Mouse (Mus musculus) hindbrain, embryonic 10.5 days (tissue): Measurements from ENCODE around the gene Meiob. TPM values are rescaled to one million over a fixed set of nuclear protein-coding genes. Genes with fewer than 3 reads are reported as not detected.

Source experiments
- DNase-seq: peaks from one replicate; pipeline ENCODE4 v3.0.0-alpha.2; 2017; ENCODE audit warnings: low spot score
- H3K27ac ChIP-seq: fragments of 300-500 bp; sonication (generic); 2 replicates; pipeline ENCODE4 v1.5.1; 2016; ENCODE audit warnings: mild to moderate bottlenecking, moderate library complexity
- H3K27me3 ChIP-seq: fragments of 300-500 bp; sonication (generic); 2 replicates; pipeline ENCODE4 v1.6.1; 2016; ENCODE audit warnings: mild to moderate bottlenecking; ENCODE audit not compliant: poor library complexity, insufficient read depth, severe bottlenecking
- H3K36me3 ChIP-seq: fragments of 300-500 bp; sonication (generic); 2 replicates; pipeline ENCODE4 v1.6.1; 2016; ENCODE audit warnings: mild to moderate bottlenecking, moderate library complexity
- H3K4me1 ChIP-seq: fragments of 300-500 bp; sonication (generic); replicated peaks from 2 replicates; pipeline ENCODE4 v1.6.1; 2016; ENCODE audit warnings: mild to moderate bottlenecking
- H3K4me3 ChIP-seq: fragments of 300-500 bp; sonication (generic); 2 replicates; pipeline ENCODE4 v1.5.1; 2016; ENCODE audit warnings: mild to moderate bottlenecking, moderate library complexity
- H3K9me3 ChIP-seq: fragments of 300-500 bp; sonication (generic); 2 replicates; pipeline ENCODE4 v1.6.1; 2016; ENCODE audit warnings: mild to moderate bottlenecking, moderate library complexity
- WGBS: fragments of 180-500 bp; shearing (Covaris S2); methylation state at CpG from one replicate; pipeline ENCODE4 v1.1.7; 2016; 5-methylcytosine and 5-hydroxymethylcytosine counted together
- polyA plus RNA-seq: library from polyadenylated mRNA; unstranded; fragments of >200 nt; fragmentation: Nextera tagmentation; extraction: Ambion mirVana; gene quantifications from 2 replicates; pipeline ENCODE4 v1.2.1, GENCODE M21; 2016

Gene Meiob
- polyA plus RNA-seq: 0.10 TPM in 1 of 2 replicates, not detected in the other

- peak within 1 kb of the TSS; percentile 78 for H3K27ac ChIP-seq
- H3K36me3 ChIP-seq: no peaks in the 10 kb centered on the region
- H3K9me3 ChIP-seq: no peaks in the 10 kb centered on the region
- peak; percentile 83 for DNase-seq
- H3K4me3 ChIP-seq: peak within 1 kb of the TSS; percentile 80
- WGBS: under 1% methylated on average over 71 of the region's 71 CpGs
- H3K4me1 ChIP-seq: peaks cover 13% of the 10 kb centered on the region
- H3K27me3 ChIP-seq: peaks cover 53% of the 10 kb centered on the region
Measured at GRCm38 (mm10) chr17:24803952-24804951, at the start of gene Meiob. Gene Meiob, plus strand, starts transcription at chr17:24804289.

- DNase-seq: no peak
- WGBS: 94% methylated on average over 1 of the region's 1 CpGs
- Histone ChIP-seq H3K4me3 (no peak overlapping the region), H3K36me3 (no peaks in the 10 kb centered on the region), H3K9me3 (no peaks in the 10 kb centered on the region), H3K4me1 (peaks cover 16% of the 10 kb centered on the region), H3K27ac (no peak overlapping the region), H3K27me3 (peaks cover 68% of the 10 kb centered on the region)
Measured at GRCm38 (mm10) chr17:24757394-24757793, 46.7 kb upstream of the Meiob start.

DNA sequence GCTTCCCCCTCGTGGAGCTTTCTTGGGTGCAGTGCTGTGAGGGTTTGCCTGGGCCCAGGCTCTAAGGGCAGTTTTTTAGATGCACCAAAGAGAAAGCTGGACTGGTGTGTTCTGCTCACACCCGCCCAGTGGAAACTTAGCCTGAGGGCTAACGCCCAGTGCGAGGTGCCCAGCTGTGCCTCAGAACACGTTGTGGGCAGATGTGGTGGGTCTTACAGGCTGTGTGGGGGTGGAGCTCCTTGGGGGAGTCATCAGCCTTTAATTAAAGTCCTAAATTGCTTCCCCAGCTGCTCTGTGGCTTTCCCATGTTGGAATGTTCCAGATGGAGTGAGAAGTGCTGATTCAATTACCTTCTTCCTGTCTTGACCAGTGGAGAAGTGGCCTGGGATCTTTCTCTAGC lies 43.0 kb upstream of the Meiob start:
- WGBS: 52% methylated on average over 5 of the region's 5 CpGs
- H3K27ac ChIP-seq: no peak overlapping the region
- H3K27me3 ChIP-seq: peaks cover 31% of the 10 kb centered on the region
- H3K4me3 ChIP-seq: no peak overlapping the region
- DNase-seq: no peak
- no peaks in the 10 kb centered on the region for H3K9me3 ChIP-seq
- peaks cover 11% of the 10 kb centered on the region for H3K4me1 ChIP-seq
- H3K36me3 ChIP-seq: no peaks in the 10 kb centered on the region

DNA sequence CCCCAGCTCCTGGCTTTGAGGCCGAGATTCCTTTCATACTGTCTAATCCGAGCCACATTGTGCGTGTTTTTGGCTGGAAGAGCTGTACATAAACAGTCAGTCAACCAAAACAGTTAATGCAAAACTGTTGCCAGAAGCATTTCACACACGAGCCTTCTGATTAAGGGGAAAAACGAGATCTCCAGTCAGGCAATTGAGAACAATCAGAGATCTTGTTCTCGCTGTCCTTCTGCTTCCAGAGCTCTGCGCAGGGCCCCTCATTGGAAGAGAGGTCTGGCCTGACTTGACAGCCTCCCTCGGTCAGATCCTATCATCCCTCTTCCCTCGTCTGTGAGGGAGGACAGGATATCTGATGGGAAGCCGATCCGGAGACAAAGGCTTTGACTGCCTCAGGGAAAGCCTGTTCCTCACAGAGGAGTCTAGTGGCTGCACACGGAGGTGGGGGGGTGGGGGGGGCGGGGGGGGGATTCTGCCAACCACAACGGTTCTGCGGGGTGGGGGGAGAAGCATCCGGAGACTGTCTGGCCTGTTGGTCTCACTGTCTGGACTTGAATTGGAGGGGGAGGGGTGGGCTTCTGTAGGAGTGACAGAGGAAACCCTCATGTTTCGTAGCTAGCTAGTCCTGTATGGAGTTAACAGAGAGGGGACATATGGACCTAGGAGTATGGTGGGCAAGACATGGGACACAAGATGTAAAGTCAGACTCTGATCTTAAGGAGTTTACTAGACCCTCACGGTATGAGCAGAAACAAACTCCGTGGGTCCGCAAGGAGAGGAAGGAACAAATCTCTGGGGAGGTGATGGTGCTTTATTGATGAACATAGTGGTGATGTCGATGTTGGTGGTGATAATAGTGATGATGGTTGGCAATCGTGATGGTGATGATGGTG lies 38.8 kb upstream of the Meiob start:
- H3K36me3 ChIP-seq: no peaks in the 10 kb centered on the region
- H3K9me3 ChIP-seq: no peaks in the 10 kb centered on the region
- 0 out of 2 replicates have a peak, but pooled peaks cover 13% of the 10 kb centered on the region for H3K27me3 ChIP-seq
- H3K4me1 ChIP-seq: peaks cover 16% of the 10 kb centered on the region
- no peak overlapping the region for H3K4me3 ChIP-seq
- peak overlapping the region; percentile 62 for H3K27ac ChIP-seq
- WGBS: 55% methylated on average over 22 of the region's 22 CpGs
- DNase-seq: no peak

GRCm38 (mm10) chr17:24766266-24766875 lies 37.7 kb upstream of the Meiob start:
- Histone ChIP-seq H3K4me3 (no peak overlapping the region), H3K36me3 (no peaks in the 10 kb centered on the region), H3K27ac (peak overlapping the region; percentile 66), H3K9me3 (no peaks in the 10 kb centered on the region), H3K4me1 (peaks cover 16% of the 10 kb centered on the region), H3K27me3 (0 out of 2 replicates have a peak, but pooled peaks cover 7% of the 10 kb centered on the region)
- WGBS: 24% methylated on average over 12 of the region's 12 CpGs
- DNase-seq: no peak

GRCm38 (mm10) chr17:24769146-24769545 lies 34.9 kb upstream of the Meiob start:
- Histone ChIP-seq H3K36me3 (no peaks in the 10 kb centered on the region), H3K27ac (no peak overlapping the region), H3K4me3 (no peak overlapping the region), H3K4me1 (peaks cover 16% of the 10 kb centered on the region), H3K27me3 (0 out of 2 replicates have a peak, but pooled peaks cover 7% of the 10 kb centered on the region), H3K9me3 (no peaks in the 10 kb centered on the region)
- no peak for DNase-seq
- WGBS: 40% methylated on average over 3 of the region's 3 CpGs

DNA sequence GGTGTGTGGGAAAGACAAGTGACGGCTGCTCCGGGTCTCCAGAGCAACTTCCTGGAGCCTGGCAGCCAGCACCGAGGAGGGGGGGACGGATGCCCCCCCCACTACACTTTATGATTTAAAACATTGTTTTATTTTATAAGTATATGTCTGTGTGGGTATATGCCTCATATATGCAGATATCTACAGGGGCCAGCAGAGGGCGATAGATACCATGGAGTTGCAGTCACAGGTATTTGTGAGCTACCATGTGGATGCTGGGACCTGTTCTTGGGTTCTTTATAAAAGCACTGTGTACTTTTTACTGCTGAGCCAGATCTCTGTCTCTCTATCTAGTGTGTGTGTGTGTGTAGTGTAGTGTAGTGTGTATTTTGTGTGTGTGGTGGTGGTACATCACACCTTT lies 30.8 kb upstream of the Meiob start:
- H3K9me3 ChIP-seq: no peaks in the 10 kb centered on the region
- WGBS: 81% methylated on average over 5 of the region's 5 CpGs
- DNase-seq: no peak
- H3K4me3 ChIP-seq: no peak overlapping the region
- no peak overlapping the region for H3K27ac ChIP-seq
- no peaks in the 10 kb centered on the region for H3K36me3 ChIP-seq
- 0 out of 2 replicates have a peak, but pooled peaks cover 7% of the 10 kb centered on the region for H3K27me3 ChIP-seq
- H3K4me1 ChIP-seq: no peaks in the 10 kb centered on the region

DNA sequence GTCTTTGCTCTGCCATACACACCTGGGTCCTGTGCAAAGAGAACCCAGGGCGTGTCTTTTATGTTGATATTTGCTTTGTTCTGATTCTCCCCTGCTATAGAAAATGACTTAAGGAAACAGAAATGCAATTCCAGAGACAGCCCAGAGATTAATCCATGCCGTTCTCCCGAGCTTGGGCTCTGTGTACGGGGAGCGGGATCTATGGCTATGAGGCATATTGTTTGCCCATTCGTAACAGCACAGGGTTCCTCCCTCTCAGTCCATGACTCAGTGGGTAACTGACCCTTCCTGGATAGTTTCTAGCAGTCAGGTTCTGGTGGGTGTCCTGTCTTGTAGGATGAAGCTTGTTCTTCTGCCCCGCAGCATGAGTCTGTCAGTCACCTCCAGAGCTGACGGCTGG lies 28.9 kb upstream of the Meiob start:
- no peaks in the 10 kb centered on the region for H3K4me1 ChIP-seq
- no peak overlapping the region for H3K4me3 ChIP-seq
- no peaks in the 10 kb centered on the region for H3K27me3 ChIP-seq
- WGBS: 85% methylated on average over 8 of the region's 8 CpGs
- no peaks in the 10 kb centered on the region for H3K36me3 ChIP-seq
- H3K9me3 ChIP-seq: no peaks in the 10 kb centered on the region
- no peak for DNase-seq
- no peak overlapping the region for H3K27ac ChIP-seq

DNA sequence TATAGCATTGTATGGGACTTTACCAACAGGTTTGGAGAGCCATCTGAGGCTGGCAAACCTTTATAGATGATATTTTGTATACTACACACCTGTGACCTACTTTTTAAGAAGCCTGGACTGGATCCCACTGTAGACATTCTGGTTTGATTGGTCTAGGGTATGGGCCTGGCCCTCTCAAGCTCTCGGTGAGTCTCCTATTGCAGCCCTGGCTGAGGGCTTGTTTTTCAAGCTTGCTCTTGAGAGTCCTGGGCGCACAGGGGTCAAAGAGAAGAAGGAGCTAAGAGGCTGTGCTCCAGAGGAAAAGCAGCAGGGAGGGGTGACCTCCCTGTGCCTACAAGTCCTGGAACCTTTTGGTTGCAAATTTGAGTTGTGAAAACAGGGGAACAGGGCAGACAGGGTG lies 27.0 kb upstream of the Meiob start:
- WGBS: 75% methylated on average over 2 of the region's 2 CpGs
- Histone ChIP-seq H3K4me3 (no peak overlapping the region), H3K9me3 (no peaks in the 10 kb centered on the region), H3K27ac (no peak overlapping the region), H3K27me3 (no peaks in the 10 kb centered on the region), H3K4me1 (no peaks in the 10 kb centered on the region), H3K36me3 (no peaks in the 10 kb centered on the region)
- DNase-seq: no peak

- DNase-seq: no peak
- no peak overlapping the region for H3K4me3 ChIP-seq
- H3K27me3 ChIP-seq: no peaks in the 10 kb centered on the region
- H3K4me1 ChIP-seq: no peaks in the 10 kb centered on the region
- H3K36me3 ChIP-seq: no peaks in the 10 kb centered on the region
- no peak overlapping the region for H3K27ac ChIP-seq
- 85% methylated on average over 2 of the region's 2 CpGs for WGBS
- no peaks in the 10 kb centered on the region for H3K9me3 ChIP-seq
Measured at GRCm38 (mm10) chr17:24780821-24781220, 23.3 kb upstream of the Meiob start.

DNA sequence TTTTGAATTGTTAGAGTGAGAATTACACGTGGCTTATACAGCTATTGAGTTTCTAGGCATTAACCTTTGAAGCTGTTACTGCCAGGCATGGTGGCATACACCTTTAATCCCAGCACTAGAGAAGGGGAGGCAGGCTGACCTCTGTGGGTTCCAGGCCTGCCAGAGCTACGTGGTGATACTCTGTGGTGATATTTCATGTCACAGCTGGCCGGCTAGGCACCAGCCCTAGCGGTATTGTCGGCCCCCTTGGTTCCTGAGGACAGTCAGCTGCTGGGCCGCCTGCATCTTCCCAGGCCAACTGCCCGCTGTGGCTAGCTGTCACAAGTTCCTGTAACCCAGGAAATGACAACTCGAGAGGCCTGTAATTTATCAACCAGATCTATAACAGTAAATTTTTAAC lies 11.9 kb upstream of the Meiob start:
- DNase-seq: no peak
- Histone ChIP-seq H3K27ac (no peak overlapping the region), H3K4me1 (no peaks in the 10 kb centered on the region), H3K36me3 (no peaks in the 10 kb centered on the region), H3K27me3 (no peaks in the 10 kb centered on the region), H3K9me3 (no peaks in the 10 kb centered on the region), H3K4me3 (no peak overlapping the region)
- WGBS: 76% methylated on average over 8 of the region's 8 CpGs

DNA sequence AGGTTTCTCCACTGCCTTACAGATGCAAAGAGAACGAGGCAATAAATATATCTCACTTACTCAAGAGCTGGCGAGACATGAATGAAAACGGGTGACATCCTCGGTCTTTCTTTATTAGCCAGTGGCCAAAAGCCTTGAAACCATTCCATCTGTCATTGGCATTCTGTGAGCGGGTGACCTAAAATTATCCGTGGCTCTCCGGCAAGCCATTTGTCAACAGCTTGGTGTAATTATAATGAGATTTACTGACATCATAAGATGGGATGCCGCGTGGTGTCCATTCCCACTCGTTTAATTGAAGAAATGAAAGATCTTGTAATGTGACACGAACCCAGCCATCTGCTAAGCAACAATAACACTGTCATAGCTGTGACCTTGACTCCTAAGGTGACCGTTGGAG lies 9.3 kb upstream of the Meiob start:
- WGBS: 78% methylated on average over 12 of the region's 12 CpGs
- H3K36me3 ChIP-seq: no peaks in the 10 kb centered on the region
- no peaks in the 10 kb centered on the region for H3K9me3 ChIP-seq
- H3K4me1 ChIP-seq: no peaks in the 10 kb centered on the region
- H3K27me3 ChIP-seq: no peaks in the 10 kb centered on the region
- DNase-seq: no peak
- H3K4me3 ChIP-seq: no peak overlapping the region
- H3K27ac ChIP-seq: no peak overlapping the region
